Mouse (Mus musculus): ENCODE measurements at regions not wholly inside any gene's neighbourhood (a gene's known extent, or its start where the extent isn't known, plus 50 kb on each side); places are given as distances from the start of the nearest gene placed in this dataset.

- Histone ChIP-seq H3K27ac (ENCODE audit: control insufficient read depth, insufficient read depth, low read depth, low read length) (no peak overlapping the region), H3K4me1 (ENCODE audit: control insufficient read depth, insufficient read depth, low read length) (peaks cover 5% of the 10 kb centered on the region; the same call in 1 of the 2 replicates), H3K4me3 (ENCODE audit: control insufficient read depth, low read depth, low read length) (no peak overlapping the region), H3K27me3 (ENCODE audit: control insufficient read depth, insufficient read depth, low read length) (no peaks in the 10 kb centered on the region), H3K36me3 (ENCODE audit: control insufficient read depth, insufficient read depth, low read length) (no peaks in the 10 kb centered on the region)
- TF ChIP-seq CTCF (IDR thresholded peaks at IDR 0.05; ENCODE audit: control insufficient read depth, insufficient read depth, insufficient replicate concordance, low read depth, low read length) (no peak), POLR2A (IDR thresholded peaks at IDR 0.05; ENCODE audit: control insufficient read depth, low read depth, low read length) (no peak)
Observed at GRCm38 (mm10) chr10:120726369-120726768, 172.5 kb downstream of the Msrb3 start.

- Histone ChIP-seq H3K4me3 (ENCODE audit: control insufficient read depth, low read depth, low read length) (no peak overlapping the region), H3K27ac (ENCODE audit: control insufficient read depth, insufficient read depth, low read depth, low read length) (no peak overlapping the region), H3K27me3 (ENCODE audit: control insufficient read depth, insufficient read depth, low read length) (no peaks in the 10 kb centered on the region), H3K36me3 (ENCODE audit: control insufficient read depth, insufficient read depth, low read length) (no peaks in the 10 kb centered on the region), H3K4me1 (ENCODE audit: control insufficient read depth, insufficient read depth, low read length) (peaks cover 5% of the 10 kb centered on the region; the same call in 1 of the 2 replicates)
- no peak for TF ChIP-seq POLR2A (IDR thresholded peaks at IDR 0.05; ENCODE audit: control insufficient read depth, low read depth, low read length)
- no peak for TF ChIP-seq CTCF (IDR thresholded peaks at IDR 0.05; ENCODE audit: control insufficient read depth, insufficient read depth, insufficient replicate concordance, low read depth, low read length)
Observed at GRCm38 (mm10) chr10:120721956-120722532, 176.9 kb downstream of the Msrb3 start.

DNA sequence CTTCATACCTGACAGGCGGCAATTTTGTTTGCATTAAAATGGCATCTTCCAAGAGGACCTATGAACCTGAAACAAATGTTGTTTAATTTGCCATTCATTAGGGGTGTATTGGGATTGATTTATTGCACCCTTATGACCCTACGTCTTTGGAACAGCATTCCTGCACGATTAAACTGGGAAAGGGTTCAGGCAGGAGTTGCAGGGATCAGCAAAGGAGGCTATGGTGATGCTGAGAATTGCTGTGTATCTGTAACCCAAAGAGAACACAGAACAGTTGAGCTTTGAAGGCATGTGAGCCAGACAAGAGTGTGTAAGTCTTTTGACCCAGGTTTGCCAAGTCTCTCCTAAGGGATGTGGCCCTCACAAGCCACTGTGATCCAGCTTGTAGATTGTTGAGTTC lies 177.9 kb downstream of the Msrb3 start:
- no peak overlapping the region for H3K27ac ChIP-seq (ENCODE audit: control insufficient read depth, insufficient read depth, low read depth, low read length)

DNA sequence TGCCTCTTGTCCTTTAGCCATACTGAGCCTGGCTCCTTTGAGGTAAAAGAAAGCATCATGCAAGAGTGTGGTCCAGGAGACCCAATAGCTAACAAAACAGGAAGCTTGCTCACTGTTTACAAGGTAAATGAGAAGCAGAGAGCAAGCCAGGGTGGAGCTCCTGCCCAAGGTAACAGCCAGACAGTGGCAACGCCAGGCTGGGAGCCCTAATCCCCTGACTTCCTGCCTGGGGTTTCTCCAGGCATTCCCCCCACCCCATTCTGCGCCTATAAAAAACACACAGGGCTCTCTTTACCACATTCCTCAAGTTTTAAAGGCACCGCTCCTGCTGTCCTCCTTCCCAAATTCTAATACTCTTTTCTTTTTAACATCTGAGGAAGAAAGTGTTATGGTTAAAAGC lies 178.8 kb downstream of the Msrb3 start:
- Histone ChIP-seq H3K4me3 (ENCODE audit: control insufficient read depth, low read depth, low read length) (no peak overlapping the region), H3K27ac (ENCODE audit: control insufficient read depth, insufficient read depth, low read depth, low read length) (no peak overlapping the region), H3K27me3 (ENCODE audit: control insufficient read depth, insufficient read depth, low read length) (no peaks in the 10 kb centered on the region), H3K4me1 (ENCODE audit: control insufficient read depth, insufficient read depth, low read length) (peaks cover 5% of the 10 kb centered on the region; the same call in 1 of the 2 replicates), H3K36me3 (ENCODE audit: control insufficient read depth, insufficient read depth, low read length) (no peaks in the 10 kb centered on the region)
- TF ChIP-seq CTCF (IDR thresholded peaks at IDR 0.05; ENCODE audit: control insufficient read depth, insufficient read depth, insufficient replicate concordance, low read depth, low read length) (no peak), POLR2A (IDR thresholded peaks at IDR 0.05; ENCODE audit: control insufficient read depth, low read depth, low read length) (no peak)

More for the DNA sequence above, 177.9 kb downstream of the Msrb3 start:
- TF ChIP-seq CTCF (IDR thresholded peaks at IDR 0.05; ENCODE audit: control insufficient read depth, insufficient read depth, insufficient replicate concordance, low read depth, low read length) (no peak), POLR2A (IDR thresholded peaks at IDR 0.05; ENCODE audit: control insufficient read depth, low read depth, low read length) (no peak)
- H3K27me3 ChIP-seq (ENCODE audit: control insufficient read depth, insufficient read depth, low read length), result no peaks in the 10 kb centered on the region
- no peak overlapping the region for H3K4me3 ChIP-seq (ENCODE audit: control insufficient read depth, low read depth, low read length)
- peaks cover 5% of the 10 kb centered on the region; the same call in 1 of the 2 replicates for H3K4me1 ChIP-seq (ENCODE audit: control insufficient read depth, insufficient read depth, low read length)
- no peaks in the 10 kb centered on the region for H3K36me3 ChIP-seq (ENCODE audit: control insufficient read depth, insufficient read depth, low read length)

DNA sequence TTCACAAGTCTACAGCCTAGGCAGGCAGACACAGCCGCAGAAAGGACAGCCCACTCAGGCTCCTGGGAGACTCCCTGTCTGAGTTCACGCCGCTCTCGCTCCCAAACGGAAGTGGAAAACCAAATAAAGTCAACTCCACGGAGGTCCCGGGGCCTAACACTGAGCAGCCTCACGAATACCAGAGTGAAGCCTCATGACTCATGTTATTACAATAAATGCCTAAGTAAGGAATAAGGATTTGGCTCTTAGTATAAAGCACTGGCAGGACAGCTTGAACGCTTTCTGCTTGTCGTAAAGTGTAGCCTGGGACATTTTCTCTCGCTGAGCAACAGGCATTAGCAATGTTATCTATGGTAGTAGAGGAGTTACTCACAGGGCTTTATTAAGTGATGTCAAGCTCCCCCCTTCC lies 181.7 kb downstream of the Msrb3 start:
- Histone ChIP-seq H3K4me1 (ENCODE audit: control insufficient read depth, insufficient read depth, low read length) (peaks cover 5% of the 10 kb centered on the region; the same call in 1 of the 2 replicates), H3K4me3 (ENCODE audit: control insufficient read depth, low read depth, low read length) (no peak overlapping the region), H3K27me3 (ENCODE audit: control insufficient read depth, insufficient read depth, low read length) (no peaks in the 10 kb centered on the region), H3K36me3 (ENCODE audit: control insufficient read depth, insufficient read depth, low read length) (no peaks in the 10 kb centered on the region), H3K27ac (ENCODE audit: control insufficient read depth, insufficient read depth, low read depth, low read length) (no peak overlapping the region)
- TF ChIP-seq CTCF (IDR thresholded peaks at IDR 0.05; ENCODE audit: control insufficient read depth, insufficient read depth, insufficient replicate concordance, low read depth, low read length) (no peak), POLR2A (IDR thresholded peaks at IDR 0.05; ENCODE audit: control insufficient read depth, low read depth, low read length) (no peak)

GRCm38 (mm10) chr10:120716391-120716790 lies 182.5 kb downstream of the Msrb3 start:
- H3K27me3 ChIP-seq (ENCODE audit: control insufficient read depth, insufficient read depth, low read length), result no peaks in the 10 kb centered on the region
- TF ChIP-seq CTCF (IDR thresholded peaks at IDR 0.05; ENCODE audit: control insufficient read depth, insufficient read depth, insufficient replicate concordance, low read depth, low read length), result no peak
- TF ChIP-seq POLR2A (IDR thresholded peaks at IDR 0.05; ENCODE audit: control insufficient read depth, low read depth, low read length), result no peak
- H3K36me3 ChIP-seq (ENCODE audit: control insufficient read depth, insufficient read depth, low read length), result no peaks in the 10 kb centered on the region
- H3K4me3 ChIP-seq (ENCODE audit: control insufficient read depth, low read depth, low read length), result peak overlapping the region; percentile 32
- no peaks in the 10 kb centered on the region for H3K4me1 ChIP-seq (ENCODE audit: control insufficient read depth, insufficient read depth, low read length)
- no peak overlapping the region for H3K27ac ChIP-seq (ENCODE audit: control insufficient read depth, insufficient read depth, low read depth, low read length)

DNA sequence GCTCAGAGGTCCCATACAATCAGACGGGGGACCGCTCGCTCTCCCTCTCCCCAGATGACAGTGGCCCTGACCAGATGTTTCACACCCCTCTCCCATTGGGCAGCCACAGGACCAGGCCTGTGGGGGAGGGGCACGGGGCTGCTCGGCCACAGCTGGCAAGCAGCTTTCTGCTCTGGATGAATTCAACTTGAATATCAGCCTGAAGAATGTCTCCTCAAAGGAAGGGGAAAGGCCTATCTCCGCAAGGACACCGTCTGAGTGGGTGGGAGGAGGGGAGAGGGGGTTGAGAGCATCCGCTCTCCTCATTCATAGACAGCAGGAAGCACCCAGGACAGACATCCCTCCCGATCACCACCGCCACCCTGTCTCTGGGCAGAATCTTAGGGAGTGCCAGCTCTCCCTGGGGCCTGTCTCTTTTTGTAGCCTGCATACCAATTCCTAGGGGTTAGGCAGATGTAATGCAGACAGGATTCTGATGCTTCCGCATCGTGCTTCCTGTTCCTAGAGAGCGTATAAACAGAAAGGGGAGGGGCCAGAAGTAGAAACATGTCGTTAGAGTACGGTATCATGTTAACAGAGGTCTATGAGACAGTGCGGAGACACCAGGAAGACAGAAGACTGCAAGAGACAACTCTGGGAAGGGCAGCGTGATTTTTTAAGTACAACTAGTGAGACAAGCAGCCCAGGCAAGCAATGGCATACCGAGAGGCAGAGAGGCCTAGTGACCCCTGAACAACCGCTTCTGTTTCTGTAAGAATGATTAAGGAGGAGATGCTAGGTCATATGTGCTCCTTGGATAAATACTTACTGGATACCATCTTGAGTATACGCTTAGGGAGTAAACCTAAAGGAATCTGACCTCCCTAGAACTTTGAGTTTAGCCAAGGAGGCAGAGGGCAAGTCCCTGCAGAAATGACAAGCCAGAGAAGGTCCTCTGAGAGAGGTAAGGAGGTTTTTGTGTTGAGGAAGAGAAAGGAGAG lies 190.8 kb downstream of the Msrb3 start:
- Histone ChIP-seq H3K27ac (ENCODE audit: control insufficient read depth, insufficient read depth, low read depth, low read length) (no peak overlapping the region), H3K4me3 (ENCODE audit: control insufficient read depth, low read depth, low read length) (no peak overlapping the region; the same call in 1 of the 2 replicates), H3K4me1 (ENCODE audit: control insufficient read depth, insufficient read depth, low read length) (peaks cover 6% of the 10 kb centered on the region), H3K36me3 (ENCODE audit: control insufficient read depth, insufficient read depth, low read length) (no peaks in the 10 kb centered on the region), H3K27me3 (ENCODE audit: control insufficient read depth, insufficient read depth, low read length) (no peaks in the 10 kb centered on the region)
- no peak for TF ChIP-seq CTCF (IDR thresholded peaks at IDR 0.05; ENCODE audit: control insufficient read depth, insufficient read depth, insufficient replicate concordance, low read depth, low read length)
- no peak for TF ChIP-seq POLR2A (IDR thresholded peaks at IDR 0.05; ENCODE audit: control insufficient read depth, low read depth, low read length)

Measured in testis, adult 2 months (tissue).